Mouse (Mus musculus): Measurements from ENCODE around the gene Fam243.

The Fam243 gene

DNA sequence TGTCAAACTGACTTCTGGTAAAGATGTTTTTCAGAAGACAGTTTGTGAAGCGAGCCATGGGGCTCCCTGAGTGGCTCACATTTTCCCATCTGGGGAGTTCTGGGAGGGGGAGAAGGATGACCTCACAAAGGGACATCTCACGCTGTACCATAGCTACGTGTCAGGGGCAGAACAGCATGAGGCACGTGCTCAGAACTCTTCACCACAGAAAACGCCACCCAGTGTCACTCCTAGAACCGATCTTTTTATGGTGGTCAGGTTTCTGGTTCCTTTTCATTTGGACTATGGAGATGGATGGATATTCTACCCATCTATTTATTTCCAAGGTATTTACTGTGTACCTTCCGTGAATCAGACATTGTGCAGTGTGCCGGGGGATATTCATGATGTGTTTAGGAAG is at the start of gene Fam243:
Fam243 (minus strand) TSS at position 101 of the 400 bp plus-strand sequence.
- no peak for DNase-seq (ENCODE audit: low read depth, low spot score)

- peak; percentile 27 for DNase-seq (ENCODE audit: low read depth, low spot score)
These were observed 48.0 kb upstream of the Fam243 start for GRCm38 (mm10) chr16:92369260-92369659.

DNA sequence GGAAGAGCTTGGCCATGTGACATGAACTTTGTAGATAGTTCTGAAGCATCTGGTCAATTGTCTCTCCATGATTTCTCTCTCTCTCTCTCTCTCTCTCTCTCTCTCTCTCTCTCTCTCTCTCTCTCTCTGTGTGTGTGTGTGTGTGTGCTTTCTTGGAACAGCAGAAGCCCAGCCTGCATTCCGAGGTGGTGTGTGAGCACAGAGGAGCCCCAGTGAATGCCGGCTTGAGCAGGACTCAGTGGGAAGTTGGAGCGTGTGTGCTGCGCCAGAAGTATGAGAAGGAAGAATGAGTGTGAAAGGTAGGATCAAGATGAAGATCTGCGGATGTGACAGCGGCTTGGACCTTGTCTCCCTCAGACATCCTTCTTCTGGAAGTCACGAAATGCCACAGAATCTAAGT is 44.2 kb upstream of the Fam243 start:
- DNase-seq (ENCODE audit: low read depth, low spot score), result no peak

- DNase-seq (ENCODE audit: low read depth, low spot score), result no peak
These were observed 39.5 kb upstream of the Fam243 start for GRCm38 (mm10) chr16:92360711-92361110.

DNA sequence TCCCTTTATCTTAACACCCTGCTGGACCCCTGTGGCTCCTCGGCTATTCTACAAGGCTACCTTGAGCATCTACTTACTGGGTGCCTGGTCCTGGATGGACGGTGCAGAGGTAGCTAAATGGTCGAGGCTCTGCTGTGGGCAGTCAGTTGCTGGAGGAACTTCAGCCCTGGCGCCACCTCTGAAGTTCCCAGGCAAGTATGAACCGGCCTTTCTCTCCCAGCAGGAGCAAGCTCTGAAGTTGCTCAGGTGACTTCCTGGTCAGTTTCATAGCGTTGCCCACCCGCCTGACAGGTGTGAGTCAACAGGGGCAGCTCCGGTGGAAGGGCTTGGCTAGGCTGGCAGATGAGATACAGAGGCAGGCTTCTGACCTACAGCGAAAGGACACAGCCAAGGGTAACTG is 38.0 kb upstream of the Fam243 start, which contains the start of gene Kcne1:
Kcne1 (minus strand) TSS at position 240 of the 400 bp plus-strand sequence.
- no peak for DNase-seq (ENCODE audit: low read depth, low spot score)

DNA sequence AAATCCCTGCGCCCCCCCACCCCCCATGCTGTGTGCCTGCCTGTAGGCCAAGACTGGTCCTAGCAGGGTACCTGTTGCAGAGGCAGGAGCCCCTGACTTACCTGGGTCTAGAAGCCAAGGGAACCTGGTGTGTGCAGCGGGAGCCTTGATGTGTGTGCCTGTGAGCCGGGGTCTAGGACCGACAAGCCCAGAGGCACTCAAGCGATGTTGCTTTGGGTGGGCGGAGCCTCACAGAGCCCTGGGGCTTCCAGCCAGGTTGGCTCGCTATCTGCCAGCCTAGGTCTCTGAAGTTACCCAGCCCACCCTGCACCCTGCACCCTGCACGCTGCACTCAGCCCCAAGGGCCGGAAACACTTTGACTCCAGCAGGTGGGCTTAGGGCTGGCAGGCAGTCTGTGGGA is 37.5 kb upstream of the Fam243 start:
- no peak for DNase-seq (ENCODE audit: low read depth, low spot score)

DNA sequence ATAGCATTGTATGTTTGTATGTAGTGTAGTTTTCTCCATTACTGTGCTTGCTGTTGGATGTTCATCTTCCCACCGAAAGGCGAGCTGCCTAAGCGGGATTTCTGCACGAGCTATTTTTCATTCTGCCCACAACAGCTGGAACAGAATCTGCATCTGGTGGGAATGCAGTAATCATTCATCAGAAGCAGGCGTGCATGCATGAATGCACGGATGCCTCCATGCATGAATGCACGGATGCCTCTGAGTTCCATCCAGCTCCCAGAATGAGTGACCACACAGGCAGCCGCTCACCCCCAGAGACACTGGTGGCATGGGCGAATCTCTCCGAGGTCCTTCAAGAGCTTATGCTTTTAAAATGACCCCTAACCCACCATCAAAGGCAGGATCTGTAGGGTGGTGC is 36.3 kb upstream of the Fam243 start:
- DNase-seq (ENCODE audit: low read depth, low spot score), result no peak

GRCm38 (mm10) chr16:92357023-92357422 is 35.8 kb upstream of the Fam243 start:
- no peak for DNase-seq (ENCODE audit: low read depth, low spot score)

GRCm38 (mm10) chr16:92355982-92356381 is 34.7 kb upstream of the Fam243 start:
- no peak for DNase-seq (ENCODE audit: low read depth, low spot score)

GRCm38 (mm10) chr16:92355366-92355765 is 34.1 kb upstream of the Fam243 start:
- DNase-seq (ENCODE audit: low read depth, low spot score), result no peak

- DNase-seq (ENCODE audit: low read depth, low spot score), result no peak
These were observed 32.7 kb upstream of the Fam243 start for GRCm38 (mm10) chr16:92353897-92354296.

DNA sequence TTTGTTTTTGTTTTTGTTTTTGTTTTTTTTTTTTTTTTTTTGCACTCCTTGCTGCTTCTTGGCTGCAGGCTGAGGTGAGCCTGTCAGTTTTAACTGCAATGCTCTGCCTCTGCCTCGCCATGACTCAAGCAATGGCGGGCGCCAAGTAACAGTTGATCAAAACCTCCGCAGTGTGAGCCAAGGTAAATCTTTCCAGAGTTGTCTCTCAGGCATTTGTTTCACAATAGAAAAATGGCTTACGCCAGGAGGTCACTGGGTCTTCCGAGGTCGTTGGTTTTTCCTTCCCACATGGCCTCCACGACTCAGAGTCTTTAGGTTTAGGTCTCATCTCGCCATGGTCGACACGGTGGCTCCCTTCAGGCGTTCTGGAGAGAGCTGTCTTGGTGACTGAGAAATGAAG is 32.1 kb upstream of the Fam243 start:
- DNase-seq (ENCODE audit: low read depth, low spot score), result no peak

DNA sequence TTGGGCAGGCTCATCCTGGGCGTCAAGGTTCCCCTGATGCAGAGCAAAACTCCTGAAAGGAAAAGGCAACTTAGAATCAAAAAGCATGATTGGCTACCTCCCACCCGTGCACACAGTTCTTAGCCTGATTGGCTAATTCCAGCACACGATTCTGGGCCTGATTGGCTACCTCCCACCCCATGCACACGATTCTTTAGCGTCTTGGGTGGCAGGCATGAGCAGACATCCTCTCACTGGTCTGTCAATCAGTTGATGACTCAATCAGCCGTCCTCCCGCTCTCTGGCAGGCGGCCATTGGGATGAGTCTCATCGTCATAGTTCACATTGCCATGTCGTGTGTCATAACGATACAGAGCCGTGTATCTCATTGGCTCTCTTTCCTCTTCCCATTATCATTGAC is 27.7 kb upstream of the Fam243 start:
- no peak for DNase-seq (ENCODE audit: low read depth, low spot score)

DNA sequence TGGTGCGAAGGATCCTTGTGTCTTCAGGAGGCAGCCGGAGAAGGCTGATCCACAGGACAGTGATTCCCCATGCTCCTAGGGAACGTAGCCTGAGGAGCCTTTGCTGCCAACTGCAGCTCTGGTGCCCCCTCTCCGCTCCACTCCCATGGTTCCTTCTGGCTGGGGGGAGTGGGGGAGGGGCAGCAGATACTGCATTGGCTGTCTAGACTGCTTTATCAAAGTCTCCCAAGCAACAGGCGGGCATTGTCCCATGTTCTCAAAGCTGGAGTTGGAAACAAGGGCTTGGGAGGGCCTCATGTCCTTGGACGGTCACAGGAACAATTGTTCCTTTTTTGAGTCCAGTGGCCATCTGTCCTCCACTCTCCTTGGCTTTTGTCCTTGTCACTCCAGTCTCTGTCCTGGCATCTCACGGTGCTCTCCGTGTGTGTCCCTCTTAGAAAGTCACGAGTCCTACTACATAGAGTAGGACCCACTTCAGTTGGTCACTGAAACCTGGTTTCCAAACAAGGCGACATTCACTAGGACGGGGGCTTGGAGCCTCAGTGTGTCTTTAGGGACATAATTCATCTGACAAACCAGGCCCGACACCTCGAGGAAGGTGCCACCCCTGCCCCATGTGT is 25.2 kb upstream of the Fam243 start:
- no peak for DNase-seq (ENCODE audit: low read depth, low spot score)

DNA sequence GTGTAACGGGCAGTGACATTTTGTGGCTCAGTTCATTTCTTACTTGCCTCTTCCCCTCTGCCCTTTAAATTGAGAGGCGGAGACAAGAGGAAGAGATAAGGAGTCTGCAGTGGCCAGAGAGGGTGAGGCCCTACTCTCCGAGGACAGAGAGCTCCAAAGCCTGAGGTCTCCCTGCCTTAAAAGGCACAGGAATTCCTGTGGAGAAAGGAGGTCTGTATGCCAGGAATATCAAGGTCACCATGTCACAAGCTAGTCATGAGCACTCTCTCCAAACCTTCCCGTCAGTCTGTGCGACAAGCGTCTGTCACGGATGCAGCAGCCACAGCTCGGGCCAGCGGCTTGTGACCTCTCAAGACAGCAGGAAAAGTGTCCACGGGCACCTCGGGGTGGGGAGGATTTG is 23.9 kb upstream of the Fam243 start:
- DNase-seq (ENCODE audit: low read depth, low spot score), result no peak

DNA sequence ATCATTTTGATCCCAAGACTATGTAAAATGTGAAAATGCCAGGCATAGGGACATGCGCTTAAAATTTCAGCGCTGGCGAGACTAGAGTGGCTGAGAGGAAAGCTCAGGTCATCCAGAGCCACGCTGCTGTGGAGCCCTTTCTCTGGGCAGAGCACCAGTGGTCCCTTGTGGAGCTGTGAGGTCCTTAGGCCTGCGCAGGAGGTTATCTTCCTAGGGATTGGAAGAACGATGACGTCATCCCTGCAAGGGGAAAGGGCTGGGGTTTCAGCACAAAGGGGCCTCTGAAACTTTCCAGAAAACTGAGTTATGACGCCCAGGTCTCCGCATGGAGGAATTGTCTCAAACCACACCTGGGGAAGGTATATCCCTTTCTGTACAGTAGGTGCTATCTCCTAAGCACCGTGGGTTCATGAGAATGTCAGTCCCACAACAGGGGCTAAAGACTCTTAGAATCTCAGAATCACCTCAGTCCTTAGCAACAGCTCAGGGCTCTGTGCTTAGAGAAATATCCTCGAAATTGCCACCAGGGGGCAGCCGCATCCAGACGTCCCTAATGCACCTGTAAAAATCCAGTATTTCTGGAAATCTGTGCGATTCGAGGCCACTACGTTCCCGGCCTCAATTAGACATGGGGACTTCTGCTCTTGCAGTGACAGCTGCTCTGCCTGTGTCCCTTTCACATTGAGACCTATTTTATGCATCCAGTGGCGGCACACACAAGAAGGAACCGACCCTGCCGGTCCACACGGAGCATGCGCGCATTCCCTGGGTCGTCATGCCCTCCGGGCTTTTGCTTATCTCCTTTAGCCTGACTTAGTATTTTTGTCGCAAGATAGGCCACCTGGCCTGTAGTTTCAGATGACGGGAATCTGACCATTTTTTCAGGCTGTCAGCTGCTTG is 19.6 kb upstream of the Fam243 start:
- peak; percentile 25 for DNase-seq (ENCODE audit: low read depth, low spot score)

GRCm38 (mm10) chr16:92336280-92336679 is 15.0 kb upstream of the Fam243 start:
- DNase-seq (ENCODE audit: low read depth, low spot score), result peak; percentile 61

DNA sequence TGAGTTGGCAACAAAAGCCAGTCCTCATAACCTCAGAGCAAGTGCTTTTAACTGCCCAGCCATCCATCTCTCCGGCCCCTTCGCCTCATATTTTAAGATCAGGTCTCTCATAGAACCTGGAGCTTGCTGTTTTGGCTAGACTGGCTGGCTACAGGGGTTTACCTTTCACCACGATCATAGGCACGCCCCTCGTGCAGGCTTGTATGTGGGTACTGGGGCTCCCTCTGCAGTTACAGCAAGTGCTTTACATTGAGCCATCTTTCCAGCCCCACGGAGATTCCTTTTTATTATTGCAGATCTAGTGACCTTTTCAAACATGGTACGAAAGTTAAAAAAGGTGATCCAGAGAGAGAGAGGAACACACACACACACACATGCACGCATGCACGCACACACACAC is 13.4 kb upstream of the Fam243 start:
- DNase-seq (ENCODE audit: low read depth, low spot score), result no peak

- no peak for DNase-seq (ENCODE audit: low read depth, low spot score)
These were observed 9.7 kb upstream of the Fam243 start for GRCm38 (mm10) chr16:92330966-92331365.

- DNase-seq (ENCODE audit: low read depth, low spot score), result no peak
These were observed 6.7 kb upstream of the Fam243 start for GRCm38 (mm10) chr16:92327911-92328310.

- no peak for DNase-seq (ENCODE audit: low read depth, low spot score)
These were observed 3.8 kb upstream of the Fam243 start for GRCm38 (mm10) chr16:92325062-92325406.

GRCm38 (mm10) chr16:92324309-92325061 is 3.2 kb upstream of the Fam243 start:
- no peak for DNase-seq (ENCODE audit: low read depth, low spot score)
